Mouse (Mus musculus) cerebellum, adult 18-20 months (tissue): ENCODE measurements around the gene Yaf2.
A peak's percentile ranks its signal among the peaks of the same experiment; 100 is the strongest.
"Not testable (repeated sequence)": the region's sequence is repeated elsewhere in the genome, so short reads cannot be mapped to it uniquely, and the experiment has no call there.

Source experiments
- DNase-seq, 2 experiments: peaks; one replicate each; pipeline ENCODE4 v3.0.0; 2021

Gene Yaf2

GRCm38 (mm10) chr15:93336925-93337761, at the start of gene Yaf2:
TSS of gene Yaf2 (minus strand) at chr15:93336935.
- DNase-seq: peak; percentile 84 to 91

- no peak for DNase-seq
Observed at GRCm38 (mm10) chr15:93381337-93381736, 44.6 kb upstream of the Yaf2 start.

- DNase-seq: no peak
Observed at GRCm38 (mm10) chr15:93379177-93379576, 42.4 kb upstream of the Yaf2 start.

- no peak for DNase-seq
Observed at GRCm38 (mm10) chr15:93375696-93376095, 39.0 kb upstream of the Yaf2 start.

- not testable (repeated sequence) for DNase-seq
Observed at GRCm38 (mm10) chr15:93372525-93373119, 35.9 kb upstream of the Yaf2 start.

- DNase-seq: no peak
Observed at GRCm38 (mm10) chr15:93371838-93372237, 35.1 kb upstream of the Yaf2 start.

GRCm38 (mm10) chr15:93368558-93368957, 31.8 kb upstream of the Yaf2 start:
- no peak for DNase-seq

- DNase-seq: no peak
Observed at GRCm38 (mm10) chr15:93365561-93365960, 28.8 kb upstream of the Yaf2 start.

- no peak for DNase-seq
Observed at GRCm38 (mm10) chr15:93358346-93359095, 21.8 kb upstream of the Yaf2 start.

- DNase-seq: no peak
Observed at GRCm38 (mm10) chr15:93340630-93341379, 4.1 kb upstream of the Yaf2 start.

- no peak for DNase-seq
Observed at GRCm38 (mm10) chr15:93336658-93336924, 144 bp downstream of the Yaf2 start.

GRCm38 (mm10) chr15:93335821-93336657, 696 bp downstream of the Yaf2 start:
- peak; percentile 48 to 58 for DNase-seq

GRCm38 (mm10) chr15:93331256-93331655, 5.5 kb downstream of the Yaf2 start:
- no peak for DNase-seq

GRCm38 (mm10) chr15:93327235-93327634, 9.5 kb downstream of the Yaf2 start:
- no peak for DNase-seq

GRCm38 (mm10) chr15:93326651-93327050, 10.1 kb downstream of the Yaf2 start:
- no peak for DNase-seq

GRCm38 (mm10) chr15:93325360-93325759, 11.4 kb downstream of the Yaf2 start:
- DNase-seq: no peak

GRCm38 (mm10) chr15:93318781-93319180, 18.0 kb downstream of the Yaf2 start:
- DNase-seq: no peak

GRCm38 (mm10) chr15:93310304-93310703, 26.4 kb downstream of the Yaf2 start:
- DNase-seq: not testable (repeated sequence)

GRCm38 (mm10) chr15:93298197-93298596, 38.5 kb downstream of the Yaf2 start:
- no peak for DNase-seq

GRCm38 (mm10) chr15:93294483-93294882, 42.3 kb downstream of the Yaf2 start:
- no peak for DNase-seq

GRCm38 (mm10) chr15:93288321-93288720, 48.4 kb downstream of the Yaf2 start:
- DNase-seq: no peak

- no peak for DNase-seq
Observed at GRCm38 (mm10) chr15:93287628-93288027, 49.1 kb downstream of the Yaf2 start.
